Mouse (Mus musculus) regulatory T cell (primary cell): ENCODE results near the gene Aknad1.

Experiments
- in situ Hi-C: fragments of 300-600 bp; cut with MboI, MseI; formaldehyde crosslinking; loops from one replicate; pipeline ENCODE4 v1.15.1; 2025; ENCODE audit warnings: high pct_unique_total_duplicates

Gene Aknad1

DNA sequence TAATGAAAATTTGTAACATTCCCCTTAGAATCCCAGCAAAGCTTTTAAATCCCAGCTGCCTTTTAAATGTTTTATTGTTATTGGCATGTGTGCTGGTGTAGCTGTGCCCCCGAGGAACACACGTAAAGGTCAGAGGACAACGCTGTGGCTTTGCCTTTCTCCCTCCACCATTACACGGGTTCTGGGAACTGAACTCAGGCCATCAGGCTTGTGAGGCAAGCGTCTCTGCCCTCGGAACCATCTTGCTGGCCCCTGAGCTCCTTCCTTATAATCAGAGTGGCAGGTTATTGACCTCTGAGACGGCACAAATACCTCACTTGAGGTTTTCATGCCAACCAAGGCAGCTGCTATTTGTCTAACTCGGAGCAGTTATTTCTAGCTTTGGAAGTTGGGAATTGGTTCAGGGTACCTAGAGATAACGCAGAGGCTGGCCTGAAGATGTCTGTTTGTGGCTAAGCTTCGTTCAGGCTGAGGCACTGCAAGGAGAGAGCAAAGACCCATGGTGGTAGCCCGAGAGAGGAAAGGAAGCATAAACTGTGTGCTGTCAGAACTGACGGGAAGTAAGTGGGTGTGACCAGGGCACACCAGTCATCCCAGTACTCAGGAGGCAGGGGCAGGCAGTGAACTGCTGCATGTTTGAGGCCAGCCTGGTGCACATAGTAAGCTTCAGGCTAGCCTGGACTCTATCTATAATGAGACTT, 48.4 kb downstream of the Aknad1 start:
- in situ Hi-C loops = no loop called here

DNA sequence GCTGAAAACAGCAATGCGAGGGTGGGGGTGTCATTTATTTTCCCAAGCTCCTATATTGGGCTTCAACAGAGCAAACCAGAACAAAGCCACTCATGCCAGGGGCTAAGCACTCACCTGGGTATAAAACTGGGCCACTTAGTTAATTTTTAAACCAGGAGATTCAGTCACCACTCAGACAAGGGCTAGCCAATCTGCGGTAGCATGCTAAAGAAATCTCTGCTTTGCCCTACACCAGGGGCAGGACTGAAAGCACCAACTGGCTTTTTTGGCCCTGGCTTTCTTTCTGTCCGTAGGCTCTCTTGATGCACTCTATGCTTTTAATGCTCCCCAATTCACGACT, 49.0 kb downstream of the Aknad1 start:
- in situ Hi-C loops = no loop called here

DNA sequence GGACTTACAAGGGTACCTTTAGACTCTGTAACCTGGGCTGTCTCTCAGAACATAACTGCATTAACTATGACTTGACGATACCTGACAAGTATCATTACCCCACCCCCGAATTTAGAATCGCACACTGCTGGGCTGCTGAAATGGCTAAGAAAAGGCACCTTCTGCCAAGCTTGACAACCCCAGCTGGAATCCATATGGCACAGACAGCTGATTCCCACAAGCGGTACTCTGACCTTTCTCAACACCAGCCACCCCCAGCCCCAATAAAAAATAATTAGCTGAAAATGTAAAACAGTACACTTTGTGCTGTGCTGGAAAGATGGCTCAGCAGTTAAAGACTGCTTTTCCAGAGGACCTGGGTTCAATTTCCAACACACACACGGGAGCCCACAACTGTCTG, 49.8 kb downstream of the Aknad1 start:
- in situ Hi-C loops = no loop called here

DNA sequence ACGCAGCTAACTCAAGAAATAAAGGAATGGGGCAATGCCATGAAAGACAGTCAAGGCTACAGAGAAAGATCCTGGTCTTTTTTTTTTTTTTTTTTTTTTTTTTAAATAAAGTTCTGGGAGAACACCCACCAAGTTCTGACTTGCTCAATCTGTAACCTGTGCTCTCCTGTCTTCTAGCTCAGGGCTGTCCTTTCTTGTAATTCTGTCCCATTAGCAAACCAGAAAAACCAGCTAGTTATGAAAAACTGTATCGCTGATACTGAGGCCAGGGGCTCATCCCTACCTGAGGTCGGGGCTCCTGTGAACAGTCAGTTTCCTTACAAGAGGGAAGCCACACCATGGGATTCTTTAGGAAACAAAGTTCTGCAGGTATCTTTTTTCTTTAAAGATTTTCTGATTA, 51.0 kb downstream of the Aknad1 start:
- in situ Hi-C loops = no loop called here

DNA sequence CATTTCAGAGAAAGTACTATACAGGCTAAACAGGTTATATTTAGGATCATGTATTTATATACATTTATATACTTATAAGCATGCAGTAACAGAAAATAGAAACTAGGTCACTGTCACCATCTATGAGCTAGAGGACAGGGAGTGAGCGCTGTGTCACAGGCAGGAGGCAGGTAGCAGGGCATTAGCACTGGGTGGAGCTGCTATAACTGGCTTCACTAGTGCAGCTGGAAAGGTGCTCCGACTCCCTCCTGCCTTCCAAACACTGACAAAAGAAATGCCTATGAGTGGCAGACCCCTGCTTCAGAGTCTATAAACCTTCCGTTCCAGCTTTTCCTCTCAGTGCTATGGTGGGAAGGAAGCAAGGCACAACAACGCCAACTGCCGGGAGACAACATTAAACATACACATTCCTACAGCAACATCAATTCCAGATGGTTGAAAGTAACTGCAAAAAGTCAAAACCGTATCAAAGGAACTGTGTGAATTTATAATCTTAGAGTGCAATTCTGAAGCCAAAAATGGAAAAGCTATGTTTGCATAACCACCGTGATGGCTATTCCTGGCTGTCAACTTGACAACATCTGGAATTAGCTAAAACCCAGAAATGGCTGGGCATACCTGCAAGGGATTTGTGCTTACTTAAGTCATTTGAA, 51.7 kb downstream of the Aknad1 start:
- in situ Hi-C loops = no loop called here

DNA sequence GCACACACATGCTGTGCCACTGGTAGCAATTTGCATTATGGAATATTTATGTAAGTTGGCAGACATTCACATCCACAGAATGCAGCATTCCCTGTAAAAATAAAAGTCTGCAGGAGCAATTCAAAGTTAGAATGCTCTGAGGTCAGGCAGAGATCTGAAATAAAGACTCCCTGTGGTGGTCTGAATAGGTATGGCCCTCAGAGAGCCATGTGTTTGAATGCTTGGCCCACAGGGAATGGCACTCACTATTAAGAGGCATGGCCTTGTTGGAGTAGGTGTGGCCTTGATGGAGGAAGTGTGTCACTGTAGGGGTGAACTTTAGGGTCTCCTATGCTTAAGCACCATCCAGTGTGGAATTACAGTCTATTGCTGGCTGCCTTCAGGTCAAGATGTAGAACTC, 53.0 kb downstream of the Aknad1 start:
- in situ Hi-C loops = no loop called here

DNA sequence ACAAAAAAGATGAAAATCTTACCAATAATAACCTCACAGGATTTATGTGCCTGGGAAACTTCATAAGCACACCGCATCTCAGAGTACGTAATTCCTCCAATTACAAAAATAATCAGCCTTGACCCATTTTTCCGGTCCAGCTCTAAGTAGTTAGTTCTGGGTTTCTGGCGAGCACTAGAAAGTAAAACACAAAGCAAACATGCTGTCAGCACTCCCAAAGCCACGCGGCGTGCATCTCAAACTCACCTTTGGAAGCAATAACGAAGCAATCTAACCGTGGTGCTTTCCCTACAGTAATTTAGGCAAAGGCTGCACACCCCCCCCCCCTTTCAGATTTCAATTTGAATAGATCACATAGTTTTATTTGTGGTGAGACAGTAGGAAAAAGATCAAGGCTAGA, 55.3 kb downstream of the Aknad1 start:
- in situ Hi-C loops = no loop called here

DNA sequence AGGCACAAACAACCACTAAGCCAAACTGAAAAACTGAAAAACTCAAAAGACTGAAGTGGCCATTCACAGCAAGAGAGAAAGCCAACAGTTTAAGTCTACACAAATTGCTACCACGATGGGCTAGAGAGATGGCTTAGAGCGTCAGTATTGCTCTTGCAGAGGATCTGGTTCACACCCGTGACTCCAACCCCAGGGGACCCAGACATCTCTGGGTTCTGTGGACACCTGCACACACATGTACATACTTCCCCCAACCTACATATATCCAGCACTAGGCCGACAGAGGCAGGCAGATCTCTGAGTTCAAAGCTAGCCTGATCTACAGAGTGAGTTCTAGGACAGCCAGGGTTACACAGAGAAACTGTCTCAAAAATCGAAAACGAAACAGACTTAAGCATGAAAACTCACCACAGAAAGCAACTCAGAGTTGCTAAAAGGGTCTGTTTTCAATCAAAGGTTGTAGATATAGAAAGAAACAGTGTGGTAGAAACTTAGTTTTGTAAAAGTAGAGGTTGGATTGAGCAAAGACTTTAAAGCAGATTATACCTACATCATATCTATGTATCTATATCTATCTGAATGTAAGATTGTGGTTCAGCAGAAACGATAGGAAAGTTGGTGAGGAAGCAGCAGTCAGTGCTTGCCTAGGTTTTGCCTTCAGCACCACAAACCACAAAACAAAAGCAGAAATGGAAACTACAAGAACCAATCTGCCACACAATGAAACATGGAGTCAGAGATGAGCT, 56.3 kb downstream of the Aknad1 start:
- in situ Hi-C loops = no loop called here

DNA sequence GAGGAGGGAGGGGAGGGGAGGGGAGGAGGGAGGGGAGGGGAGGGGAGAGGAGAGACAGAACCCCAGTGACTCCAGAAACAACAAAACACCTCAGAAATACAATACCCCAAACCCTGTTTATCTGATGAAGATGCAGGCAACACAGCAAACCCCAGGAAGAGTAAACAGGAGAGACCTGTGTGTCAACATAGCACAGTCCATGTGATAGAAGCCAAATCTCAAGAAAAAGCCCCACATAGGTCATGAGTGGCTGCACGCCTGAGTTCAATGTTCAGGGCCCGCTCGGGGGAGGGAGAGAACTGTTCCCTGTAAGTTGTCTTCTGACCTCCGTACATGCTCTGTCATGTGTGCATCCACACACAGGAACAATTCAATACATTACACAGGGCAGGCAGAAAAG, 56.9 kb downstream of the Aknad1 start:
- in situ Hi-C loops = no loop called here

DNA sequence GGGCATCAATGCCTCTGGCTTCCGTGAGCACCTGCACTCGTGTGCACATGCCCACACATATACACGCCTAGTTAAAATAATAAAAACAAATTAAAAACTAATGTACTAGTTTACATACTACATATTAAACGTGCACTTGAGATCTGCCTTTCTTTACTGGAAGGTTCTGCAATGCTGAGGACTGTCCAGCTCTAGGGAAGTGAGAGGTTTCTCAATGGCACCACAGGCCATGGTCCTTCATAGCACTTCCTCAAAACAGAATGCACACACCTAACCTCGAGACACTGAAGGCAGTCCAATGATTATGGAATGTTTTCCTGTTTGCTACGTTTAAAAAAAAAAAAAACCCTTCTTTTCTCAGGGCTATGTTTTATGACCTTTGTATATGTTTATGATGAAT, 58.3 kb downstream of the Aknad1 start:
- in situ Hi-C loops = no loop called here

DNA sequence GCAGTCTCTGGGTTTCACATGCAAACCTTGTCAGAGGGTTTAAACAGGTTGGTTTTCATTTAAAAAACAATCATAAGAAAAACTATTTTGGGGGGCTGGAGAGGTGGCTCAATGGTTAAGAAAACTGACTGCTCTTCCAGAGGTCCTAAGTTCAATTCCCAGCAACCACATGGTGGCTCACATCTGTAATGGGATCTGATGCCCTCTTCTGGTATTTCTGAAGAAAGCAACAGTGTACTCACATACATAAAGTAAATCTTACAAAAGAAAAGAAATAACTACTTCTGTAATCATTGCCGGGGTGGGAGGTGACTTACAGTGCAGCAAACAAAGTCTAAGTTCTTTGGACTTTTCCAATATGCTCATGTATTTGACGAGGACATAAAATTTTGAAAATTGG, 58.9 kb downstream of the Aknad1 start:
- in situ Hi-C loops = no loop called here

DNA sequence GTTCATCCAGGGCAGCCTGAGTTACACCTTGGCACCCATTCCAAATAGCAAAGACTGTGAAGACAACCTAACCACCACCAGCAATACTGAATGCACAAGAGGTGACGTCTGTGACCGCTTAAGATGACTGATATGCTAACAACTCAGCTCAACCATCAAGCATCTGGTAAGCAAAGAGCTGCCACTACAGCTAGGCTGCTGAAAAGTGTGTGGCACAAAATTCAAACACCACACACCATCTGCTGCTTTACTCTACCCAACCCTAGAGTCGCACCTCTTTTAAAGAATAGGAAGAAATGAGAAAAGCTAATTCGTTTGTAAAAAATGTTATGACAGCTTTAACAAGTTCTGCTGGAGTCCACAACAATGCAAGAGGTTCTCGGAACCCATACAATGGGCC, 66.2 kb downstream of the Aknad1 start:
- in situ Hi-C loops = no loop called here

DNA sequence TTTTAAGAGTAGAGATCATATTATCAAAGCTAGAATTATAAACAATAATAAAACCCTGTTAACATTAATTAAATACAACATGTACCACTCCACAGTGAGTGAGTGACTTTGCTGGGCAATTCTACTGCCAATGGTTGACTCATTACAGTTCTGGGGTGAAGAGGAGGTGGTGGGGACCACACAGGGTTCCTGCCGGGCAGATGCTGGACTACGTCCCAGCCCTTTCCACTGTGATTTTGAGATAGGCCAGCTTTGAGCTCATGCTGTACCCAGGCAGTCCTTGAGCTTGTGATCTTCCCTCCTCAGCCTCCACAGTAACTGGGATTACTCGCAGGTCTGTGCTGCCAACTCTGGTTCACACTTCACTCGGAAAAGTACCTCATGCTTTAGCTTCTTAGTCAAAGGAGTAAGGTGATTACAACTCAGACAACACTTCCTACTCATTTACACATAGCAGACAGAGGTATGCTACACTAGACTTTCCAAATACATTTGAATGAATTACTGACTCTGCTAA, 71.3 kb downstream of the Aknad1 start:
- in situ Hi-C loops = no loop called here

DNA sequence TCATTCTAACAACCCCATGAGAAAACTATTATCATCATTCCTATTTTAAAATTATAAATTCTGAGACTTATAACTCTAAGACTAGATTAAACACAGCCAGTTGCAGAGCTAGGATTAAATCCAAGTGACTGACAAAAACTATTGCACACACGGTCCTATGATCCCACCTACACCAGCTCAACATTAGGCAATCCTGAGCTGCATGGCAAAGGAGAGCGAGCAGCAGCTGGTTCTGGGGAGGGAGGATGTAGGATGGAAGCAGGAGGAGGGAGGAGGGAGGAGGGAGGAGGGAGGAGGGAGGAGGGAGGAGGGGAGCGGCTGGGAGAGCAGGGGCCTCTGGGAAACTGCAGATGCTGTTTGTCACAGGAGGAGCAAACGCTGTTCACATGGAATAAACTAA, 76.2 kb downstream of the Aknad1 start:
- in situ Hi-C loops = no loop called here

DNA sequence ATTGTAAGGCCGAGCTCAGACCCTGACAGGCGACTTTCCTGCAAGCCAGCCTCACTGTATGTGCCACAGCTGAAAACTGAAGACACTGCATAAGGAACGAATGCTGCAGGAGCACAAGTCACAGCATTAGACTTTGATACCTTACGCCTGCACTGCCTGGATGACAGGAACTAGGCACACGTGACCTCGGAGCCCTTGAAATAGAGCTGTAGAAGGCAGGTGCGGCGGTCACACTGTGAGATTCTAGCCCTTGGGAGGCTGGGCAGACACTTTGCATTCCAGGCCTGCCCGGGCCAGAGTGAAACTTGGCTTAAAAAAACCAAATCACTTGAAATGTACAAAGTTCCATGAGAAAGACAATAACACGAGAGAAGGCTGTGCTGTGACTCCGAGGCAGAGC, 91.0 kb downstream of the Aknad1 start:
- in situ Hi-C loops = no loop called here

DNA sequence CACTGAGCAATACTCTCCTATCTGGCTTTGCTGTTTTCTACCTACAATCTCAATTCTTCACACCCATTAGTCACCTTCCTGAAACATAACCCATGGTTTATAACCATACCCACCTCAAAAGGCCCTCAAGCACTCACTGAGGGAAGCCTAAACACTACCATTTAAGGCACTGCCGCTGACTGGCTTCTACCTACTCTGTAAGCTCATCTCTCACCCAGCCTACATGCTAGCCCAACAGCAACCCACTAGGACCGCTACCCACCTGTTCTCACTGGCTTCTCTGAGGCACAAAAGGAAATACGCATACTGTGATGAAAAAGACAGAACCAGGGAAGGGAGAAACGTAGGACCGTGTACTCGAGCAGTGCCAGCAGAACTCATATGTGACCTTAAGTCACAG, 92.3 kb downstream of the Aknad1 start:
- in situ Hi-C loops = no loop called here
